ENCODE assay signal across 9 mouse cellular contexts in genomic region chr2:66799676-66800249, GRCm38 (mm10). TPM values are rescaled to one million over a fixed set of nuclear protein-coding genes. Genes with fewer than 3 reads are reported as not detected.
DNase-seq lines count a peak whose midpoint lies in the region; ATAC-seq and TF ChIP-seq lines count a peak whose summit lies in the region.
"Had no signal": no experiment of that assay in that cellular context is flagged by ENCODE, and none has a peak within 500 bp of the region (broad histone marks: within the 10 kb centered on the region; RNA-seq: fewer than 3 reads in every experiment).

No protein-coding gene starts in this region.

- no peak overlapping the region for H3K27ac ChIP-seq in heart, adult 2 months
- no peak overlapping the region for H3K27ac ChIP-seq in heart, embryonic 10.5 days
- H3K27ac ChIP-seq in midbrain, embryonic 11.5 days (ENCODE audit: low read depth, low read length) = no peak overlapping the region
- no peak overlapping the region for H3K27ac ChIP-seq in midbrain, embryonic 10.5 days (replicated peaks)
- no peak overlapping the region for H3K27ac ChIP-seq in forebrain, embryonic 15.5 days (replicated peaks)
- H3K27ac ChIP-seq: limb, embryonic 12.5 days had no signal

- ATAC-seq in midbrain, embryonic 11.5 days (ENCODE audit: low FRiP score) = peak; percentile 64; the same call in 1 of the 2 replicates
- 0 out of 2 replicates have a peak, but pooled peaks have one; percentile 35 for ATAC-seq in forebrain, embryonic 15.5 days (replicated peaks)

- intact Hi-C loops in heart, adult 2 months (cut with DNase I) = loop anchor here (2.0 to 5.0 kb wide), 3 partner anchors 37 to 542 kb away; partner anchors contain the start of gene Ttc21b

- H3K9ac ChIP-seq in heart, adult 2 months (ENCODE audit: low read depth, low read length) = no peak overlapping the region
- H3K9ac ChIP-seq in midbrain, embryonic 11.5 days (ENCODE audit: low read length) = no peak overlapping the region
- no peak overlapping the region for H3K9ac ChIP-seq in forebrain, embryonic 15.5 days (replicated peaks)
- H3K9ac ChIP-seq: limb, embryonic 12.5 days had no signal

- H3K27me3 ChIP-seq in heart, adult 2 months (ENCODE audit: control insufficient read depth, insufficient read depth, low read length) = no peaks in the 10 kb centered on the region
- H3K27me3 ChIP-seq in heart, embryonic 10.5 days (ENCODE audit: insufficient read depth, poor library complexity, severe bottlenecking) = no peaks in the 10 kb centered on the region
- no peaks in the 10 kb centered on the region for H3K27me3 ChIP-seq in midbrain, embryonic 11.5 days (ENCODE audit: control insufficient read depth, insufficient read depth, low read length)
- H3K27me3 ChIP-seq in midbrain, embryonic 10.5 days (ENCODE audit: low read depth, poor library complexity, severe bottlenecking) = no peaks in the 10 kb centered on the region
- H3K27me3 ChIP-seq in forebrain, embryonic 15.5 days = no peaks in the 10 kb centered on the region
- H3K27me3 ChIP-seq: limb, embryonic 12.5 days had no signal

- TF ChIP-seq POLR2A in heart, adult 2 months (IDR thresholded peaks at IDR 0.05; ENCODE audit: insufficient read depth, low read depth, low read length) = no peak

- DNase-seq in heart, adult 2 months = no peak
- no peak for DNase-seq in heart, embryonic 10.5 days (ENCODE audit: low spot score)
- DNase-seq in midbrain, embryonic 11.5 days (ENCODE audit: low spot score, missing footprints) = no peak
- no peak for DNase-seq in midbrain, embryonic 10.5 days (ENCODE audit: low spot score)
- peak; percentile 48 for DNase-seq in retina, postnatal 1 day
- DNase-seq in gastrocnemius, adult 8-10 months (ENCODE audit: low spot score in 2 of 2) = no peak
- DNase-seq in urinary bladder, postnatal 14 days (ENCODE audit: low spot score) = no peak

- H3K4me1 ChIP-seq in heart, adult 2 months (ENCODE audit: control insufficient read depth, insufficient read depth, low read length) = no peaks in the 10 kb centered on the region
- H3K4me1 ChIP-seq in heart, embryonic 10.5 days = no peaks in the 10 kb centered on the region
- H3K4me1 ChIP-seq in midbrain, embryonic 11.5 days (ENCODE audit: control insufficient read depth, insufficient read depth, low read length) = no peaks in the 10 kb centered on the region
- no peaks in the 10 kb centered on the region for H3K4me1 ChIP-seq in midbrain, embryonic 10.5 days
- H3K4me1 ChIP-seq in forebrain, embryonic 15.5 days = no peaks in the 10 kb centered on the region
- H3K4me1 ChIP-seq: limb, embryonic 12.5 days had no signal

- no peaks in the 10 kb centered on the region for H3K9me3 ChIP-seq in heart, embryonic 10.5 days
- no peaks in the 10 kb centered on the region for H3K9me3 ChIP-seq in midbrain, embryonic 11.5 days (ENCODE audit: control insufficient read depth, low read length)
- no peaks in the 10 kb centered on the region for H3K9me3 ChIP-seq in midbrain, embryonic 10.5 days (replicated peaks)
- no peaks in the 10 kb centered on the region for H3K9me3 ChIP-seq in forebrain, embryonic 15.5 days
- H3K9me3 ChIP-seq: limb, embryonic 12.5 days had no signal

- no peaks in the 10 kb centered on the region for H3K79me2 ChIP-seq in heart, adult 2 months (replicated peaks; ENCODE audit: control insufficient read depth, insufficient read depth, low read length)

- WGBS in heart, adult 2 months = 49% methylated on average over 4 of the region's 4 CpGs
- 47% methylated on average over 4 of the region's 4 CpGs for WGBS in heart, embryonic 10.5 days
- WGBS in midbrain, embryonic 11.5 days = 47% methylated on average over 4 of the region's 4 CpGs
- 49% methylated on average over 4 of the region's 4 CpGs for WGBS in midbrain, embryonic 10.5 days
- WGBS in forebrain, embryonic 15.5 days = 46% methylated on average over 4 of the region's 4 CpGs

- no peak overlapping the region for H3K4me3 ChIP-seq in heart, adult 2 months
- H3K4me3 ChIP-seq in heart, embryonic 10.5 days = no peak overlapping the region
- no peak overlapping the region for H3K4me3 ChIP-seq in midbrain, embryonic 11.5 days (ENCODE audit: low read depth, low read length)
- H3K4me3 ChIP-seq in midbrain, embryonic 10.5 days = no peak overlapping the region
- H3K4me3 ChIP-seq in forebrain, embryonic 15.5 days = no peak overlapping the region
- H3K4me3 ChIP-seq: limb, embryonic 12.5 days had no signal

- TF ChIP-seq CTCF in heart, adult 2 months (IDR thresholded peaks at IDR 0.05) = peak; percentile 83

- TF ChIP-seq EP300 in heart, adult 2 months (IDR thresholded peaks at IDR 0.05; ENCODE audit: insufficient read depth, low read depth, low read length) = no peak

- no peak overlapping the region for H3K4me2 ChIP-seq in midbrain, embryonic 11.5 days
- no peak overlapping the region for H3K4me2 ChIP-seq in forebrain, embryonic 15.5 days (replicated peaks)
- H3K4me2 ChIP-seq: limb, embryonic 12.5 days had no signal

- H3K36me3 ChIP-seq in heart, adult 2 months (ENCODE audit: control insufficient read depth, insufficient read depth, low read length) = no peaks in the 10 kb centered on the region
- no peaks in the 10 kb centered on the region for H3K36me3 ChIP-seq in heart, embryonic 10.5 days
- no peaks in the 10 kb centered on the region for H3K36me3 ChIP-seq in midbrain, embryonic 11.5 days (ENCODE audit: control insufficient read depth, insufficient read depth, low read length)
- H3K36me3 ChIP-seq in midbrain, embryonic 10.5 days = no peaks in the 10 kb centered on the region
- H3K36me3 ChIP-seq in forebrain, embryonic 15.5 days = no peaks in the 10 kb centered on the region
- H3K36me3 ChIP-seq: limb, embryonic 12.5 days had no signal

RNA-seq across cellular contexts. Expression of gene Scn7a, which starts 15.0 kb away (rescaled TPM):
- 10 to 100 TPM in 1 of 2 experiments, 1 to 10 TPM in 1; 9.9 to 11.6 TPM for total RNA-seq in heart, adult 2 months (2021)
- 4.3 and 8.3 TPM in 2 replicates for polyA plus RNA-seq in heart, adult 2 months (2012; rRNA removed)
- 0.83 and 0.96 TPM in 2 replicates for polyA plus RNA-seq in heart, embryonic 10.5 days (2016; fragmentation: Nextera tagmentation; extraction: Ambion mirVana)
- 0.19 and 0.40 TPM in 2 replicates for polyA plus RNA-seq in midbrain, embryonic 11.5 days (2014; fragmentation: Nextera tagmentation; extraction: Ambion mirVana)
- polyA plus RNA-seq in midbrain, embryonic 10.5 days (2016; fragmentation: Nextera tagmentation; extraction: Ambion mirVana) = 0.10 and 0.20 TPM in 2 replicates
- polyA plus RNA-seq in forebrain, embryonic 15.5 days (2015; fragmentation: Nextera tagmentation; extraction: Ambion mirVana) = not detected in 2 replicates
- 1 to 10 TPM; 1.5 to 2.8 (median 2.4) TPM for total RNA-seq in gastrocnemius, adult 8-10 months (2022)
